Mouse (Mus musculus) small intestine, adult 2 months (tissue): ENCODE measurements at regions not wholly inside any gene's neighbourhood (a gene's known extent, or its start where the extent isn't known, plus 50 kb on each side); places are given as distances from the start of the nearest gene placed in this dataset.

Experiments used
- CTCF ChIP-seq: fragments of 200-500 bp; IDR thresholded peaks from 2 replicates; pipeline ENCODE4 v1.5.1; 2012; ENCODE audit warnings: low read depth, mild to moderate bottlenecking, control low read depth, inconsistent platforms, low read length, moderate library complexity, mixed read lengths; ENCODE audit not compliant: insufficient replicate concordance, insufficient read length; ENCODE audit errors: extremely low read depth
- POLR2A ChIP-seq: fragments of 200-500 bp; IDR thresholded peaks from 2 replicates; pipeline ENCODE4 v1.6.1; 2012; ENCODE audit warnings: low read depth, mild to moderate bottlenecking, control low read depth, inconsistent platforms, low read length, moderate library complexity

- TF ChIP-seq POLR2A, result no peak
- no peak for TF ChIP-seq CTCF
Observed at GRCm38 (mm10) chr7:36917011-36917410, 219.1 kb downstream of the Tshz3 start.
